Mouse (Mus musculus): Measurements from ENCODE around the gene Fgf8.

DNA sequence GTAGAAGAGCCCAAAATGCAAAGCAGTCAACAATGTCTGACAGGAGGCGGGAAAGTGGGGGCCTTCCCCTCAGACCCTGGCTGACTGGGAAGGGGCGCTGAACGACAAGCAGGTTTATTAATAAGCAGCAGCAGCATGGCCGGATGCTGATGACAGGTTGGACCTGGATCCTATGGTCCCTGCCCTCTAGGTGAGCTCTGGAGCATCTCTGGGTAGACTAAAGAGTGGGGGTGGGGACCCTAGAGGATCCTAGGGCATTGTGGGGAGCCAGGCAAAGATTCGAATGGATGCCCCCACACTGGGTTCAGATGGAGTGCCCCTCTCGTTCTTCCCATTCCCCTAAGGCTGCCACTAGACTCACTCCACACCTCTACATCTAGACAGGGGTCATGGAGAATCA, 49.7 kb upstream of the Fgf8 start:
- TF ChIP-seq POLR2A (IDR thresholded peaks at IDR 0.05; ENCODE audit: borderline replicate concordance, control insufficient read depth, low read depth, low read length) (no peak), CTCF (IDR thresholded peaks at IDR 0.05; ENCODE audit: control insufficient read depth, insufficient read depth, low read length) (no peak)

Measured in bone marrow, adult 2 months (tissue).